Mouse (Mus musculus) stomach, embryonic 14.5 days (tissue): ENCODE results near the gene Mettl21a. TPM values are rescaled to one million over a fixed set of nuclear protein-coding genes. Genes with fewer than 3 reads are reported as not detected.

Experiments
- ATAC-seq: fragments of 200-750 bp; cut with Nextera tagmentation; 2 replicates; pipeline ENCODE4 v1.8.0; 2017; ENCODE audit warnings: low read depth, moderate TSS enrichment; ENCODE audit not compliant: insufficient number of reproducible peaks, insufficient read depth, low FRiP score
- H3K27ac ChIP-seq: fragments of 300-500 bp; sonication (generic); 2 replicates; pipeline ENCODE4 v1.5.1; 2014; ENCODE audit warnings: mild to moderate bottlenecking, low read length, moderate library complexity, mixed read lengths
- H3K27me3 ChIP-seq: fragments of 300-500 bp; sonication (generic); 2 replicates; pipeline ENCODE4 v1.6.1; 2014; ENCODE audit warnings: low read length, control low read depth, mixed read lengths; ENCODE audit not compliant: control insufficient read depth, insufficient read depth
- H3K36me3 ChIP-seq: fragments of 300-500 bp; sonication (generic); 2 replicates; pipeline ENCODE4 v1.6.1; 2014; ENCODE audit warnings: mild to moderate bottlenecking, control low read depth, low read length, moderate library complexity, mixed read lengths; ENCODE audit not compliant: control insufficient read depth, insufficient read depth
- H3K4me1 ChIP-seq: fragments of 300-500 bp; sonication (generic); 2 replicates; pipeline ENCODE4 v1.6.1; 2014; ENCODE audit warnings: low read length, control low read depth, mixed read lengths; ENCODE audit not compliant: control insufficient read depth, insufficient read depth
- H3K4me2 ChIP-seq: fragments of 300-500 bp; sonication (generic); replicated peaks from 2 replicates; pipeline ENCODE4 v1.6.1; 2014; ENCODE audit warnings: low read depth, low read length, control low read depth
- H3K4me3 ChIP-seq: fragments of 300-500 bp; sonication (generic); 2 replicates; pipeline ENCODE4 v1.5.1; 2014; ENCODE audit warnings: low read depth, low read length, control low read depth
- H3K9ac ChIP-seq: fragments of 300-500 bp; sonication (generic); replicated peaks from 2 replicates; pipeline ENCODE4 v1.6.1; 2014; ENCODE audit warnings: low read depth, mild to moderate bottlenecking, control low read depth, low read length, moderate library complexity, mixed read lengths
- H3K9me3 ChIP-seq: fragments of 300-500 bp; sonication (generic); 2 replicates; pipeline ENCODE4 v1.6.1; 2016; ENCODE audit warnings: low read depth, low read length, control low read depth; ENCODE audit not compliant: control insufficient read depth
- WGBS: fragments of 180-500 bp; shearing (Covaris S2); extraction: QIAGEN DNeasy Blood & Tissue Kit; methylation state at CpG from one replicate; pipeline ENCODE4 v1.1.7; 2014; 5-methylcytosine and 5-hydroxymethylcytosine counted together
- polyA plus RNA-seq: library from polyadenylated mRNA; unstranded; fragments of >200 nt; fragmentation: Nextera tagmentation; extraction: Ambion mirVana; gene quantifications from 2 replicates; pipeline ENCODE4 v1.2.1, GENCODE M21; 2014

The Mettl21a gene
- polyA plus RNA-seq, 1 experiment from 2014 or later, result 21.3 TPM

- Histone ChIP-seq H3K4me3 (no peak overlapping the region), H3K4me1 (no peaks in the 10 kb centered on the region), H3K36me3 (no peaks in the 10 kb centered on the region), H3K9ac (no peak overlapping the region), H3K4me2 (no peak overlapping the region), H3K27ac (no peak overlapping the region), H3K9me3 (no peaks in the 10 kb centered on the region), H3K27me3 (no peaks in the 10 kb centered on the region)
- 92% methylated on average over 6 of the region's 6 CpGs for WGBS
- ATAC-seq, result no peak
Observed at GRCm38 (mm10) chr1:64641069-64641468, 24.0 kb upstream of the Mettl21a start.

- Histone ChIP-seq H3K4me2 (no peak overlapping the region), H3K4me3 (no peak overlapping the region), H3K27ac (no peak overlapping the region), H3K9me3 (no peaks in the 10 kb centered on the region), H3K36me3 (no peaks in the 10 kb centered on the region), H3K27me3 (no peaks in the 10 kb centered on the region), H3K9ac (no peak overlapping the region), H3K4me1 (no peaks in the 10 kb centered on the region)
- 89% methylated on average over 6 of the region's 6 CpGs for WGBS
- no peak; the same call in 1 of the 2 replicates for ATAC-seq
Observed at GRCm38 (mm10) chr1:64639279-64639678, 22.2 kb upstream of the Mettl21a start.

GRCm38 (mm10) chr1:64635624-64636023 lies 18.6 kb upstream of the Mettl21a start:
- no peaks in the 10 kb centered on the region for H3K9me3 ChIP-seq
- H3K9ac ChIP-seq, result no peak overlapping the region
- ATAC-seq, result no peak
- no peak overlapping the region for H3K4me3 ChIP-seq
- no peaks in the 10 kb centered on the region for H3K36me3 ChIP-seq
- no peak overlapping the region for H3K4me2 ChIP-seq
- no peaks in the 10 kb centered on the region for H3K4me1 ChIP-seq
- no peaks in the 10 kb centered on the region for H3K27me3 ChIP-seq
- WGBS, result 47% methylated on average over 2 of the region's 2 CpGs
- H3K27ac ChIP-seq, result no peak overlapping the region

GRCm38 (mm10) chr1:64633237-64633636 lies 16.2 kb upstream of the Mettl21a start:
- Histone ChIP-seq H3K27me3 (no peaks in the 10 kb centered on the region), H3K9ac (no peak overlapping the region), H3K27ac (no peak overlapping the region), H3K4me1 (no peaks in the 10 kb centered on the region), H3K4me2 (no peak overlapping the region), H3K9me3 (no peaks in the 10 kb centered on the region), H3K36me3 (no peaks in the 10 kb centered on the region), H3K4me3 (no peak overlapping the region)
- WGBS, result 77% methylated on average over 3 of the region's 3 CpGs
- ATAC-seq, result no peak

- 78% methylated on average over 5 of the region's 5 CpGs for WGBS
- Histone ChIP-seq H3K4me3 (no peak overlapping the region), H3K9me3 (no peaks in the 10 kb centered on the region), H3K4me1 (no peaks in the 10 kb centered on the region), H3K36me3 (no peaks in the 10 kb centered on the region), H3K27me3 (no peaks in the 10 kb centered on the region), H3K9ac (no peak overlapping the region), H3K27ac (no peak overlapping the region), H3K4me2 (no peak overlapping the region)
- ATAC-seq, result no peak
Observed at GRCm38 (mm10) chr1:64631526-64631925, 14.5 kb upstream of the Mettl21a start.

- Histone ChIP-seq H3K9me3 (no peaks in the 10 kb centered on the region), H3K4me1 (no peaks in the 10 kb centered on the region), H3K27ac (no peak overlapping the region), H3K27me3 (no peaks in the 10 kb centered on the region), H3K4me2 (no peak overlapping the region), H3K4me3 (no peak overlapping the region), H3K9ac (no peak overlapping the region), H3K36me3 (no peaks in the 10 kb centered on the region)
- no peak for ATAC-seq
Observed at GRCm38 (mm10) chr1:64625214-64625613, 8.2 kb upstream of the Mettl21a start.

- ATAC-seq, result no peak
- H3K4me1 ChIP-seq, result no peaks in the 10 kb centered on the region
- 61% methylated on average over 12 of the region's 12 CpGs for WGBS
- no peak overlapping the region for H3K9ac ChIP-seq
- H3K9me3 ChIP-seq, result no peaks in the 10 kb centered on the region
- H3K27me3 ChIP-seq, result no peaks in the 10 kb centered on the region
- no peak overlapping the region for H3K4me3 ChIP-seq
- H3K4me2 ChIP-seq, result no peak overlapping the region
- H3K27ac ChIP-seq, result no peak overlapping the region
- H3K36me3 ChIP-seq, result no peaks in the 10 kb centered on the region
Observed at GRCm38 (mm10) chr1:64623558-64624435, 6.8 kb upstream of the Mettl21a start.

GRCm38 (mm10) chr1:64621116-64621515 lies 4.1 kb upstream of the Mettl21a start:
- Histone ChIP-seq H3K9ac (no peak overlapping the region), H3K4me3 (no peak overlapping the region), H3K4me2 (no peak overlapping the region), H3K27me3 (no peaks in the 10 kb centered on the region), H3K9me3 (no peaks in the 10 kb centered on the region), H3K4me1 (peaks cover 4% of the 10 kb centered on the region; the same call in 1 of the 2 replicates), H3K36me3 (no peaks in the 10 kb centered on the region), H3K27ac (no peak overlapping the region)
- ATAC-seq, result no peak
- WGBS, result 86% methylated on average over 5 of the region's 5 CpGs
